Mouse (Mus musculus): Measurements from ENCODE around the gene Gm21852. TPM values are rescaled to one million over a fixed set of nuclear protein-coding genes. Genes with fewer than 3 reads are reported as not detected.
"Not testable (repeated sequence)": the region's sequence is repeated elsewhere in the genome, so short reads cannot be mapped to it uniquely, and the experiment has no call there.

Gm21852 gene
- not detected in 2 replicates for polyA plus RNA-seq (2016; fragmentation: Nextera tagmentation; extraction: Ambion mirVana)

- not testable (repeated sequence) for H3K27me3 ChIP-seq (ENCODE audit: insufficient read depth, poor library complexity, severe bottlenecking); H3K27ac ChIP-seq; H3K36me3 ChIP-seq; H3K4me3 ChIP-seq; H3K9me3 ChIP-seq; H3K4me1 ChIP-seq (replicated peaks); DNase-seq (ENCODE audit: low spot score)
- no CpG with 5 or more reads among the region's 3 CpGs for WGBS
These were observed at the start of gene Gm21852 for GRCm38 (mm10) chrY:40651896-40652295. Gene Gm21852, minus strand, starts transcription at chrY:40651996.

Other genes with a start within 250 kb of the Gm21852 start
- not detected in 2 replicates for gene Gm21797, start 123.8 kb upstream of the Gm21852 start, polyA plus RNA-seq (2016; fragmentation: Nextera tagmentation; extraction: Ambion mirVana)
- gene Gm20795, start 152.9 kb upstream of the Gm21852 start, polyA plus RNA-seq (2016; fragmentation: Nextera tagmentation; extraction: Ambion mirVana) = not detected in 2 replicates